Mouse (Mus musculus): ENCODE measurements at regions not wholly inside any gene's neighbourhood (a gene's known extent, or its start where the extent isn't known, plus 50 kb on each side); places are given as distances from the start of the nearest gene placed in this dataset.
"Not testable (repeated sequence)": the region's sequence is repeated elsewhere in the genome, so short reads cannot be mapped to it uniquely, and the experiment has no call there.

DNA sequence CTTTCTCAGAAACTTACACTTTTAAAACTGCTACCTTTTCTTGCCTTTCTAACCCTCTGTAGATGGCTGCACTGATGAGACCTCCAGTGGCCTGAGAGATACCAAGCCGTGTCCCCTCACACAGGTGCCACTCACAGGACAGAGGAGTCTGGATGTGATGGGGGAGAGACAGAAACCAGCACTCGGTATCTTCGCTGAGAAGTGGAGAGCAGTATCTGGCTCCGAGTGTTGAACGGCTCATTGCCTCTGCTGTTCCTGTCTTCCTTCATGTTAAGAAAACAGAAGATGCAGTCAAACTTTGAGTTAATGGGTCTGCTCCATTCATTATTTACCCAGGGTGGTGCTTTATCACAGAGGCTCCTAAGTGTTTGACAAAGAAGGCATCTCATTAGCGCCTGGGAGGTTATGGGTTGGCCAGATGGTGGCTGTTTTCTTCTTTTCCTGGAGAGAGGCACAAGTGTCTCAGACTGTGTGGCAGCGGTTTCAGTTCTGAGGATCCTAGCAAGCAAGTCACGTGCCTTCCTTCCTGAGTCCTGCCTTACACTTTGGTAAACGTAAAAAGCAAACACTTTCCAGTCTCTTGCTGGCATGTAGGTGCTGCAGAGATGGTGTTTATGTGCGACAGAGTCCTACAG, 248.6 kb downstream of the Sec16b start:
- no peak for DNase-seq (ENCODE audit: low read depth, low spot score)

GRCm38 (mm10) chr1:157756977-157757376, 250.4 kb downstream of the Sec16b start:
- DNase-seq (ENCODE audit: low read depth, low spot score) = no peak

GRCm38 (mm10) chr1:157758337-157758736, 251.8 kb downstream of the Sec16b start:
- no peak for DNase-seq (ENCODE audit: low read depth, low spot score)

DNA sequence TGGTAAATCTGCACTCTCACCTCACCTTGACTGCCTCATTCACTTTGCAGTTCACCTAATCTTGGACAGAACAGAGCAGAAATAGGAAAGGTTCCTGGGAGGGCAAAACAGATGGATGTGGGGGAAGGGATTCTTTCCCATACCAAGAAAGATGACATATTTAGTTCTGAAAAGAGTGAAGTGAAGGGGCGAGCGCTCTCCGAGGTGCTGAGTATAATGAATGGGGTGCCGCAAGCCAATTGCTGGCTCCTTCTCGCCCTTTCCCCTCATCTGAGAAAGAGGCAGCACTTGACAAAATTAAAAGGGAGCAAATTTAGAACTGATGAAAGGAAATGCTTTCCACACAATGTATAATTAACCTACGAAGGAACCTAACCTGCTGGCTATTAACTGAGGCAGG, 261.7 kb downstream of the Sec16b start:
- no peak for DNase-seq (ENCODE audit: low read depth, low spot score)

DNA sequence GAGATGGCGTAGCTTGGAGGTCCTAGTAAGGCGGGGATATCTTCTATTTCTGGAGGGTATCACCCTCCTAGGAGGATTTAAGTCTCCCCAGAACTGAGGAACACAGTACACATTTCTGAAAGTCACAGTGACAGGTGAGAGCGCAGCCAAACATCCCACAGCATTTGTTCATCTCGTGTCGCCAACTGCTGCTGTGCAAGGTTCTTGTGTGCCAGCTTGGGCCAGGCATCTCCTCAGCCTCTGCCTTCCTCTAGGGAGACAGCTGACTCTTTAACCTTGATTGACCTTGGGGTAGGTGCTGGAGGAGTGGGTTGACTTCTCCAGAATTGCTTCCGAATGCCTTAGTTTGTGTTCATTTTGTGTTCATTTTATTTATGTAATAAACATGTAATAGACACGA, 291.2 kb downstream of the Sec16b start:
- no peak for DNase-seq (ENCODE audit: low read depth, low spot score)

GRCm38 (mm10) chr1:157798561-157799553, 292.3 kb downstream of the Sec16b start:
- DNase-seq (ENCODE audit: low read depth, low spot score) = no peak

GRCm38 (mm10) chr1:157801151-157801550, 294.6 kb downstream of the Sec16b start:
- DNase-seq (ENCODE audit: low read depth, low spot score) = no peak

- no peak for DNase-seq (ENCODE audit: low read depth, low spot score)
These were observed 297.7 kb downstream of the Sec16b start for GRCm38 (mm10) chr1:157804229-157804628.

DNA sequence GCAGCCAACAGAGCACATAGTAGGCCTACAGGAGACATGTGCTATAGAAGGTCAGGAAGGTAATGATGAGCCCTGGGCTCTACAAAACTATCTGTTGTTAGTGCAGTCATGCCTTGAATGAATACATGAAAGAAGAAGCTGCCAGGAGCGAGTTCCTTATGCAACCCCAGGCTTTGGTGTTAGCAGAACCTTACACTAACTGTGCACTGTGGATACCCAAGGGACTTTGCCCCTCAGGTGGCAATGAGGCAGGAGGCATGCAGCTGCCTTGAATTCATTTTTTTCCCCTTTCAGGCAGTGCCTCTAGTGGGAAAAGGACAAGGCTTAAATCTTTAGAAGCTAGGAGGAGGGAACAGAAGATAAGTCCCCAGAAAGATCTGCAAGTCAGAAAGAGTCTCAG, 299.8 kb downstream of the Sec16b start:
- no peak for DNase-seq (ENCODE audit: low read depth, low spot score)

- no peak for DNase-seq (ENCODE audit: low read depth, low spot score)
These were observed 303.3 kb downstream of the Sec16b start for GRCm38 (mm10) chr1:157809674-157810471.

DNA sequence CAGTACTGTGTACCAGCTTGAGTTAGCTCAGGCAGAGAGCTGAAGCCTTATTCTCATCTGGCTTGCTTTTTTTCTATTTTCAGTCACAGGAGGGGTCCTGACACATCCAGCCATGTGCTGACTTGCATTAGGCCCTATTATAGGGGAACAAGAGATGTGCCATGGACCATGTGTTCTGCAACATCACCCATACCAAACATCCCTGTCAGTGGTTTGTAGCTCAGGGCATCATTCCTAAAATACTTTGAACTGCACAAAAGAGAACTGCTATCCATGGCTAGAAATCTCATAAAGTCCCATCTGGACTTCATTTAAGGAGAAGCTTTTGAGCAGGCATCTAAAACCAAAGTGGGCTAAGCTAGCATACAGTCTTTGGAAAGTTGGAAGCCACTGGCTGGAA, 304.1 kb downstream of the Sec16b start:
- no peak for DNase-seq (ENCODE audit: low read depth, low spot score)

- peak; percentile 12 for DNase-seq (ENCODE audit: low read depth, low spot score)
These were observed 321.4 kb downstream of the Sec16b start for GRCm38 (mm10) chr1:157827966-157828365.

DNA sequence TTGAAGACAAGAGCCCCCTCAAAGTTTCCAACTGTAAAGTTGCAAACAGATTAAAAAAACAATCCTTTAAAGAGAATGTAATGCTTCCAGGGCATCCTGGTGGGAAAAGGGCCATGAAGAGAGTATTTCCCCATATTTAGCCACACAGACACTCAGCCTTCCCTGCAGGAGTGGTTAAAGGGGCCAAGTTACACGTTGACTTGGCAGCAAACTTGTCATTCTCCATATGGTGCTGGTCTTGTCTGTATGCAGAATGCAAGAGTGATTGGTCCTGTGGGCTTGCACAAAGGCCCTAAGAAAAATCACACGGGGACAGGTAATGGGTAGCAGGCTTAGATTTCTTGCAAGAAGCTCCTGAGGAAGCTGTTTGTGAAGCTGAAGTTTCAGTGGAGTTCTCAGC, 325.0 kb downstream of the Sec16b start:
- DNase-seq (ENCODE audit: low read depth, low spot score) = no peak

- no peak for DNase-seq (ENCODE audit: low read depth, low spot score)
These were observed 366.2 kb downstream of the Sec16b start for GRCm38 (mm10) chr1:157872775-157873174.

DNA sequence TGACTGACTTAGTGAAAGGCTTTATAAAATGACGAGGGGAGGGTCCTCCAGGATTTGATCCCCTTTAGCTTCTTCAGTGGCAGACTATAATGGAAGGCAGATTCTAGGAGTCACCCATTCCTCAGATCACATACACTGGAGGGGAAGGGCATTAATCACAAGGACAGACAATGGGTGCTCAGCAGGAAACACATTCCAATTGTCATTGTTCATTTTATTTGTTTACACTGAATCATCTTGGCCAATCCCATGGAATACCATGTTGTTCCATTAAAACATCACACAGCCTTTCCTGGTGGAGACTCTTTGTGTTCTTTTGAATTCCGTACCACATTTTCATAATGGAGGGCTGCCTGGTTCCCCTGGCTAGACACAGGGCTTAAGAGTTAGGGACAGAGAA, 368.5 kb downstream of the Sec16b start:
- no peak for DNase-seq (ENCODE audit: low read depth, low spot score)

GRCm38 (mm10) chr1:157877117-157877516, 370.6 kb downstream of the Sec16b start:
- DNase-seq (ENCODE audit: low read depth, low spot score) = not testable (repeated sequence)

- DNase-seq (ENCODE audit: low read depth, low spot score) = no peak
These were observed 380.6 kb downstream of the Sec16b start for GRCm38 (mm10) chr1:157887146-157887545.

GRCm38 (mm10) chr1:157888573-157888972, 382.0 kb downstream of the Sec16b start:
- peak; percentile 78 for DNase-seq (ENCODE audit: low read depth, low spot score)

DNA sequence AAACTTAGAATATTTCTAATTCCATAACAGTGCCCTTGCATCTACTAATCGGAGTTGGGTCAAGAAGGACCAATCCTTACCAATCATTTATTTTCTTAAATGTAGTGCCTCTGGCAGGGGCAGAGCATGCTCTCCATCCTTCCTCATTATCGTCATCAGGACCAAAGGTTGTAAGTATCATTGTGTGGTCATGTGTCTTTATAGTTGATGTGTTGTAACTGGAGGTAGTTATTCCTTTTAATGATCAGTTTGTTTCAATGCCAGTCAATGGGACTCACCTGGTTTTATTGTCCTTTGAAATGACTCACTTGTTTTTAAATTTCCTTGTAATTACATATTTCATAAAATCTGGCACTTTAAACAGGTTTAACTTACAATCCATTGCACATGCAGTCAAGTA, 399.6 kb downstream of the Sec16b start:
- no peak for DNase-seq (ENCODE audit: low read depth, low spot score)

DNA sequence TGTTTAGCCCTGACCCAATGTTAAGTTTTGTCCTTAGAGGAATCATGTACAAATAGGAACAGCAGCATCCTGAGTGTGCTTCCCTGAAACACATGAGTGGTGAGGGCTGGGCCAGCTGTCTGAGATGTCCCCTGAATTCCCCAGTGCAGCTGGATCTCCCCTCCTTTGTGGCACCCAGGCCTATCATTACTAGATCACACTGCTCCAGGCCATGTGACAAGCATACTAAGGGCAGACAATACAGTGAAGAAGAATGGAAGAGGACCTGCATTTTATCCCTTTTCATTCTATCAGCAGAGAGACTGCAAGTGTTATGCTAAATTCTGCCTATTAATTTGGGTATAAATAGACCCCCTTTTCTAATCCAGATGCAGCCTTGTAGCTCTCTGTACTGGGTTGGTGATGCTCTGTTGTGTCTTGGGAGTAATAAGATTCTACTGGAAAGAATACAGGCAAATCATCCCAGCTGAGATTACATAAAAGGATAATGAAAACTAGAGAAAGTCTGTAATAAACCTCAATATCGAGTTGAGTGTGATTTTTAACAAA, 418.3 kb downstream of the Brinp2 start:
- DNase-seq (ENCODE audit: low read depth, low spot score) = no peak

GRCm38 (mm10) chr1:157939516-157939915, 416.6 kb downstream of the Brinp2 start:
- no peak for DNase-seq (ENCODE audit: low read depth, low spot score)

DNA sequence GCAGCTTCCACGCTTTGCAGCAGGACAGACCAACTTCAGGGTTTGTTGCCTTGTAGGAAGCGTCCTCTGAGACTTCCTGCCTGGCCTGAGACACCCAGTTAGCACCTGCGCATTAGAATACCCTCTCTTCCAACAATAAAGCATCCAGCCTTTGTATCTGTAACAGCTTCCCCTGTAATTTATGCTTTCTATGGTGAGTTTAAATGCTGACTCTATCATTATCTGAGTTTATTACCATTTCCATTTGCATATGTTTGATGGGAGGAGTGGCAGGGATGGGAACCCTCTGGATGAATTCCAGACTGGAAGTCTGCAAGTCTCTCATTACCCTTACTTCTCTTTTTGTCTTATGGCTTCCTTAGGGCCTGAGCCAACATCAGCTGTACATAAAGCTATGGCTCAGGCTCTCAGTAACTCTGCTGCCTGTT, 415.8 kb downstream of the Brinp2 start:
- no peak for DNase-seq (ENCODE audit: low read depth, low spot score)

Measured in brain, embryonic 18.5 days (tissue).